Mouse (Mus musculus) ES-E14 (cell line): ENCODE data around the gene Rfng. TPM values are rescaled to one million over a fixed set of nuclear protein-coding genes. Genes with fewer than 3 reads are reported as not detected.
"Not testable (repeated sequence)": the region's sequence is repeated elsewhere in the genome, so short reads cannot be mapped to it uniquely, and the experiment has no call there.

Source experiments
- DNase-seq: peaks from one replicate; pipeline ENCODE4 v3.0.0-alpha.2; 2013; ENCODE audit warnings: low read depth, low spot score
- H3K27ac ChIP-seq: 2 replicates; pipeline ENCODE4 v1.5.1; 2012; ENCODE audit warnings: low read depth, mild to moderate bottlenecking, low read length, moderate library complexity, mixed read lengths; ENCODE audit not compliant: poor library complexity, insufficient read depth, severe bottlenecking
- H3K36me3 ChIP-seq: 2 replicates; pipeline ENCODE4 v1.6.1; 2012; ENCODE audit warnings: mild to moderate bottlenecking, low read length, moderate library complexity, mixed read lengths; ENCODE audit not compliant: control insufficient read depth, poor library complexity, insufficient read depth, severe bottlenecking
- H3K4me1 ChIP-seq, 2 experiments: fragments of 150-350 bp in 1 of 2; sonication (generic) in 1 of 2; 2 replicates each; pipeline ENCODE4 v1.6.1; 2012; ENCODE audit warnings: low read length in 2 of 2, mild to moderate bottlenecking in 1 of 2, mixed read lengths in 1 of 2; ENCODE audit not compliant: control insufficient read depth in 2 of 2, insufficient read depth in 2 of 2, poor library complexity in 1 of 2
- H3K4me3 ChIP-seq, 2 experiments: fragments of 150-350 bp in 1 of 2; sonication (generic) in 1 of 2; 2 replicates each; pipeline ENCODE4 v1.5.1; 2012; ENCODE audit warnings: low read length in 2 of 2, low read depth in 1 of 2, mild to moderate bottlenecking in 1 of 2, mixed read lengths in 1 of 2; ENCODE audit not compliant: insufficient read depth in 1 of 2, poor library complexity in 1 of 2, severe bottlenecking in 1 of 2
- H3K9ac ChIP-seq: 2 replicates; pipeline ENCODE4 v1.6.1; 2012; ENCODE audit warnings: low read depth, mild to moderate bottlenecking, low read length, mixed read lengths; ENCODE audit not compliant: poor library complexity, insufficient read depth, severe bottlenecking
- H3K9me3 ChIP-seq: fragments of 150-350 bp; sonication (generic); 2 replicates; pipeline ENCODE4 v1.6.1; 2012; ENCODE audit warnings: low read depth, mild to moderate bottlenecking, low read length; ENCODE audit not compliant: control insufficient read depth, insufficient read depth
- CHD2 ChIP-seq: IDR thresholded peaks from 2 replicates; pipeline ENCODE4 v1.6.1; 2014; ENCODE audit warnings: mild to moderate bottlenecking, low read depth, low read length, inconsistent platforms
- HCFC1 ChIP-seq: IDR thresholded peaks from 2 replicates; pipeline ENCODE4 v1.6.1; 2012; ENCODE audit warnings: low read length, inconsistent platforms, borderline replicate concordance; ENCODE audit not compliant: insufficient read depth
- MAFK ChIP-seq: IDR thresholded peaks from 2 replicates; pipeline ENCODE4 v1.6.1; 2014; ENCODE audit warnings: mild to moderate bottlenecking, low read depth, low read length, inconsistent platforms; ENCODE audit not compliant: insufficient read depth
- ZC3H11A ChIP-seq: IDR thresholded peaks from 2 replicates; pipeline ENCODE4 v1.6.1; 2012; ENCODE audit warnings: low read depth, mild to moderate bottlenecking, inconsistent platforms, low read length, borderline replicate concordance
- ZNF384 ChIP-seq: IDR thresholded peaks from 2 replicates; pipeline ENCODE4 v1.6.1; 2012; ENCODE audit warnings: low read depth, low read length, inconsistent platforms
- in situ Hi-C, 2 experiments: fragments of 600-800 bp; cut with MboI; formaldehyde crosslinking; loops; one replicate each; pipeline ENCODE4 v1.15.1; 2025; ENCODE audit warnings: low sequenced_read_pairs in 2 of 2, inconsistent platforms in 1 of 2; ENCODE audit not compliant: unreplicated experiment in 2 of 2
- total RNA-seq: library from RNA; depleted of rRNA; stranded (reverse); fragments of 300-350 nt; gene quantifications from 2 replicates; pipeline ENCODE4 v1.2.3, GENCODE M21; 2012; rRNA removed

The Rfng gene
- total RNA-seq: 18.8 and 28.6 TPM in 2 replicates

DNA sequence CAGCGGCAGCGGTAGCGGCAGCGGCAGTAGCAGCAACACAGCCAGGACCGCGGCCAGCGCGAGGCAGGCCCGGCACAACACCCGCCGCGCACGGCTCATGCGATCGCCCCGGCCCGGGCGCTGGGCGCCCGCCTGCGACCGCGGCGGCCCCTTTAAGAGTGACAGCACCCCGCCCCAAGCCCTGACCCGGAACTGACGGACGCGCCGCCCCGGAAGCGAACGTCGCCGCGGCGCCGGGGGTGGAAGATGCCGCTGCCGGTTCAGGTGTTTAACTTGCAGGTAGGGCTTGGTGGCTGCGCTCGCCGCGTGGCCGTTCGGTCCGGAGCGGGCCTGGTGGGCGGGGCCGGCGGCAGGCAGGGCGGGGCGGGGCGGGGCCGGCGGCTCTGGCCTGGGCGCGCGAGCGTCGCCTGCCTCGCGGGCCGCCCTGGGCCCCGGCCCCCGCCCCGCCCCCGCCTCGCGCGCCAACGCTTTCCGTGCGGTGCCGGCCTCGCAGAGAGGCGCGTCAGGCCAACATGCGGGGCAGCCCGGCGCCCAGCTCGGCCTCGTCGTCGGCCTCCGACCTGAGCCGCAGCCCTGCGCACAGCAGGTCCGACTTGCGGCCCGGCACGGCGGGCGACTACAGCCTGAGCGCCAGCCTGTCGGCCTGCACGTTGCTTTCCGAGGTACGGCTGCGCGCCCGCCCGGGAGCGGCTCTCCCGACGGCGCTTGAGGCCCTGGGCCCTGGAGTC is at the start of gene Rfng, which contains the start of gene Gps1:
TSS of gene Rfng (minus strand) at position 144 of the 728 bp plus-strand sequence.
TSS of gene Gps1 (plus strand) at position 209 of the 728 bp plus-strand sequence.
- in situ Hi-C loops: no loop called here
- peaks cover 33% of the 10 kb centered on the region for H3K36me3 ChIP-seq
- TF ChIP-seq CHD2 (no peak), ZC3H11A (no peak), MAFK (no peak), HCFC1 (peak; percentile 54; the same call in 1 of the 2 replicates)

GRCm38 (mm10) chr11:120832962-120833361 is 49.0 kb upstream of the Rfng start:
- H3K27ac ChIP-seq, H3K36me3 ChIP-seq, H3K9me3 ChIP-seq, H3K4me3 ChIP-seq, DNase-seq, H3K9ac ChIP-seq, in situ Hi-C loops, H3K4me1 ChIP-seq: not testable (repeated sequence)

More for the DNA sequence above, at the start of gene Rfng, which contains the start of gene Gps1:
- no peaks in the 10 kb centered on the region for H3K9me3 ChIP-seq
- peak within 1 kb of the TSS; percentile 80 to 98 for H3K4me3 ChIP-seq
- H3K4me1 ChIP-seq: peaks cover 13 to 18% of the 10 kb centered on the region in 2 experiments
- peak within 1 kb of the TSS; percentile 82 for H3K9ac ChIP-seq
- peak within 1 kb of the TSS; percentile 8; the same call in 1 of the 2 replicates for H3K27ac ChIP-seq
- DNase-seq: peak; percentile 55

DNA sequence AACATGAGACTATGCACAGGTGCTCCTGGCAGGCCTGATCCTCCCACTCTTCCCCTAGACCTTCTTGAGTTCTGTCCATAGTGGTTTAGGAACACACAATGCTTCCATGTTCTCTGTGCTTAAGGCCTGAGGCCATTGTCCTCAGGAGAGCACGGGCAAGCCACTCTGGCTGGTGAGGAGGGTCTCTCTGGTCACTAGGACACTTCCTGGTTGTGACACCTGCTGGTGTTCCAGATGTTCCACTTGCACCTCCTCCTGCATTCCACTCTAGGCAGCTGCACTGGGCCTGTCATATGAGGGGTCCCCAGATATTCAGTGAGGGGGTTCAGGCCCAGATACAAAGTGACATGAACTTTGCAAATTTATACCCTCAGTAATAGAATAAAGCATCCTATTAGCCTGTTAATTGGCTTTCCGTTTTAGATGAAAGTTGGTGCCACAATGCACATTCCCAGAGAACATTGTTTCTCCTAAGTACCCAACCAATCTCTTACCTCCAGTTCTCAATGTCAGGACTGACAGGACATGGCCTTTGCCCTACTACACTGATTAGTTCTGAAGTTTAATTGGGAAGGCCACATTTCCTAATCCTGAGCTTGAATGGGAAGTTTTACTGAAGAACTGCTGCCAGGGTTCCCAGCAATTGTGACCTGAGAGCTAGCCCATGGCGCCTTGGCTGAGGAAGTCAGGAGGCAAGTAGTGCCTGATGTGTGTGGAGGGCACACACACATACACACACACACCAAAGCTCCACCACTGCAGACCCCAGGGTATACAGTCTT is 47.8 kb upstream of the Rfng start:
- DNase-seq: no peak
- no peaks in the 10 kb centered on the region; a peak in 1 of 4 replicates for H3K4me1 ChIP-seq
- H3K9ac ChIP-seq: no peak overlapping the region
- TF ChIP-seq CHD2 (no peak), ZC3H11A (no peak), MAFK (no peak), ZNF384 (no peak), HCFC1 (no peak)
- in situ Hi-C loops: no loop called here
- H3K27ac ChIP-seq: no peak overlapping the region
- no peak overlapping the region for H3K4me3 ChIP-seq
- H3K9me3 ChIP-seq: no peaks in the 10 kb centered on the region
- H3K36me3 ChIP-seq: no peaks in the 10 kb centered on the region

GRCm38 (mm10) chr11:120830686-120831085 is 46.7 kb upstream of the Rfng start:
- in situ Hi-C loops: no loop called here
- no peak for DNase-seq
- Histone ChIP-seq H3K4me1 (peaks cover 0 to 11% of the 10 kb centered on the region in 2 experiments; a peak in 1 of 4 replicates), H3K9ac (no peak overlapping the region), H3K4me3 (no peak overlapping the region), H3K9me3 (no peaks in the 10 kb centered on the region), H3K27ac (no peak overlapping the region), H3K36me3 (no peaks in the 10 kb centered on the region; the same call in 1 of the 2 replicates)
- TF ChIP-seq HCFC1: no peak
